Mouse (Mus musculus) Patski (cell line): ENCODE measurements at regions not wholly inside any gene's neighbourhood (a gene's known extent, or its start where the extent isn't known, plus 50 kb on each side); places are given as distances from the start of the nearest gene placed in this dataset.

Experiments used
- ATAC-seq: fragments of 100-300 bp; one replicate; pipeline ENCODE4 v1.8.0; 2021
- CTCF ChIA-PET: fragments of 350-600 bp; sonication (Branson Sonifier 250); formaldehyde crosslinking; loops from one replicate; lab custom pipeline; 2022; ENCODE audit warnings: inconsistent platforms; lab: Charles Lee
- POLR2A ChIA-PET: fragments of 350-600 bp; sonication (Branson Sonifier 250); formaldehyde crosslinking; loops from one replicate; lab custom pipeline; 2022; ENCODE audit warnings: antibody characterized with exemption, inconsistent platforms; lab: Charles Lee
- DNase-seq: peaks from one replicate; pipeline ENCODE4 v3.0.0-alpha.2; 2011; ENCODE audit warnings: low read depth, low spot score
- H3K27me3 ChIP-seq: fragments of 371-371 bp; one replicate; pipeline ENCODE4 v1.5.1; 2021
- CTCF ChIP-seq: fragments of 100-300 bp; IDR thresholded peaks from one replicate; pipeline ENCODE4 v1.5.1; 2021
- in situ Hi-C: fragments of 300-500 bp; cut with MboI; formaldehyde crosslinking; loops from 3 replicates; pipeline ENCODE4 v1.11.1; 2018; ENCODE audit warnings: low pct_unique_long_range_greater_than_20kb, mixed read lengths

DNA sequence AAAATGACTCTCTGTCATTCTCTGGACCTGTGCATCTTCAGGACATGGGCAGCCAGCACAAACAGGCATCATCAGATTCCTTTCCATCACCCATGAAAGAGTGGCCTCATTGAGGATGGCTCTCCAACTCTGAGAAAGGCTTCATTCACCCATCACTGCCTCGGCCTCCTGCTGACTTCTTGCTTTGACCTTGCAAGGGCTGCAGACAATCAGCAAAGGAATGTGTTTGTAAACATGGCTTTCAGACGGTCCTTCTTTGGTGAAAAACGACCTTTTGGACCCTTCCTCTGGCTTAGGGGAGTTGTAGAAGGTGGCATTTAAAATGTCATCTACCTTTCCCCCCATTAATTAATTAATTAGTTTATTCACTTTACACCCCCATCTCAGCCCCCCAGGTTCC is 134.3 kb downstream of the Moxd1 start:
- no peak for DNase-seq
- ChIA-PET CTCF (interaction anchor here (1.1 kb wide), 1 partner anchor 46 kb away, joined by 4 read pairs; no protein-coding TSS in a partner anchor), POLR2A (no interaction called here)
- in situ Hi-C loops = no loop called here
- ATAC-seq = no peak
- H3K27me3 ChIP-seq = no peaks in the 10 kb centered on the region
- TF ChIP-seq CTCF = no peak

GRCm38 (mm10) chr10:24361424-24361823 is 138.1 kb downstream of the Moxd1 start:
- ChIA-PET POLR2A (interaction anchor here (0.6 kb wide), 1 partner anchor 46 kb away, joined by 5 read pairs; no protein-coding TSS in a partner anchor), CTCF (no interaction called here)
- no peaks in the 10 kb centered on the region for H3K27me3 ChIP-seq
- ATAC-seq (no peak), DNase-seq (no peak)
- in situ Hi-C loops = no loop called here
- TF ChIP-seq CTCF = no peak

DNA sequence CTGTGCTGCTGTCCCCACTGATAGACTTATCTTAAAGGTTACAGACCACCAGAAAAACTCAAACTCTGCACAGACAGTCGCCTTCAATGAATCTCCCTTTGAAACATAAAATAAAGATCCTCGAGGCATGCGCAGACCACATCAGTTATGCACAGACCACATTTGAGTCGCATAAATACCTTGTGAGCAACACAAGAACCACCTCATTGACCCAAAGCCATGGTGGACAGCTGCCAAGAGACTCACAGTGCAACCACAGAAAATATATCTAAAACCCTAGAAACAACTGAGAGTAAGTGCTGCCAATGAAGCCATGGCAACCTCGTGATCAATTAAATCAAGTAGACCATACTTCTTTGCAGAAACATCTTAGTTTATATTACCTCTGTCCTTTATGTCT is 142.1 kb downstream of the Moxd1 start:
- CTCF ChIA-PET = no interaction called here
- H3K27me3 ChIP-seq = no peaks in the 10 kb centered on the region
- DNase-seq (no peak), ATAC-seq (peak; percentile 44)
- POLR2A ChIA-PET = no interaction called here
- in situ Hi-C loops = no loop called here
- no peak for TF ChIP-seq CTCF

GRCm38 (mm10) chr10:24367010-24367409 is 143.7 kb downstream of the Moxd1 start:
- TF ChIP-seq CTCF = no peak

GRCm38 (mm10) chr10:24373957-24374356 is 150.6 kb downstream of the Moxd1 start:
- CTCF ChIA-PET = no interaction called here
- no peaks in the 10 kb centered on the region for H3K27me3 ChIP-seq
- ATAC-seq = peak; percentile 76
- TF ChIP-seq CTCF = no peak
- in situ Hi-C loops = no loop called here
- POLR2A ChIA-PET = no interaction called here
- DNase-seq = peak; percentile 76

More at GRCm38 (mm10) chr10:24367010-24367409, 143.7 kb downstream of the Moxd1 start:
- ATAC-seq = no peak
- ChIA-PET POLR2A (no interaction called here), CTCF (interaction anchor here (0.8 kb wide), 1 partner anchor 21 kb away, joined by 3 read pairs; no protein-coding TSS in a partner anchor)
- no peaks in the 10 kb centered on the region for H3K27me3 ChIP-seq
- in situ Hi-C loops = no loop called here
- no peak for DNase-seq

DNA sequence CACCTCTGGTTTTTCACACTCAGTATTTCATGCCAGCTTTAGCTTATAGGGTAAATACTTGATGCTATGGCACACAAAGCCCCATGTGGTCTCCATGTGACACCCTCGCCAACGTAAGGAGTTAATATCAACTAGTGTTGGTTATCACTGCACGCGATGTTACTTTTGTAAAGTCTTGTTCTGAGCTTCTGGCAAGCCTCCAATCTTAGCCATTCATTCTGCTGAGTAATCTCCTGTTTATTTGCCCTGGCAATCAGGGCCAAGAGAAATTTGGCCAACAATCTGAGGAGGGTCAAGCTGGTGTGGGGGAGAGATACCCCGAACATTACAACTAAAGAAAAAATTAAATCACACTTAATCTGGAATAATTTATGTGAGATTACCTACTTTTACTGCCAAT is 156.0 kb downstream of the Moxd1 start:
- TF ChIP-seq CTCF = no peak
- ChIA-PET CTCF (interaction anchor here (1.1 kb wide), 1 partner anchor 243 kb away, joined by 5 read pairs; no protein-coding TSS in a partner anchor), POLR2A (no interaction called here)
- ATAC-seq (no peak), DNase-seq (no peak)
- no peaks in the 10 kb centered on the region for H3K27me3 ChIP-seq
- in situ Hi-C loops = no loop called here

DNA sequence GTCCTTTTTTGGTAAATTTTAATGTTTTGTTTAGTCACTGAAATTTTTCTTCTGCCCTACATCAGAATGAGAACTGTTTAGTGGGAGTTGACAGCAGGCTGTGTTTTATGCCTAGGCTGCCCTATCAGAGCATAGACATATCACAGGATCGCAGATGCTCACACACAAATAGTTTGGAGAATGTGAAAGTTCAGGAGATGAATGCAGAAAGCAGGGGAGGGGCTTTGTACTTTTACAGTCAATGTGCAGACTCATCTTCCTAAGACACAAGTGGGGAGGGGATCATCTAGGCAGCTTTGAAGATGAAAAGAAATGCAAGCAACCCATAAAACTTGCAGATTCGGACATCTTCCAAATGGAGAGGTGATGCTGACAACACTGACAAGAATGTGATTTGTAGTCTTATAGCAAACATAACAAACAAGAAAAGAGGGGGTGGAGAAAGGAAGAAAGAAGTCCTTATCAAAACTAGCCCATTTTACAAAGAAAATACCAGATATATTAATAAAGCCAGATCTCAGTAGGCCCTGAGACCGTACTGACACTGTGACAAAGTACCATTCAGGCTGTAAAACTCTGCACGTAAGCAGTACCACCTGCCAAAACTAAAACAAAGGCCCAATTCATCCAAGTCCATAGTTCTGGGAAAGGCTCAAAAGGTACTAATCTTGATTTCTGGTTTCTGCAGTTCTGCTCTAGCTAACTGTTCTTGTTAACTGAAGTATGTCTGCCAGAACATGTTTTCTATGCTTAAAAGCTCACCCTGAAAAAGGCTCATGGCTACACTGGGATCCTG is 157.4 kb downstream of the Moxd1 start:
- TF ChIP-seq CTCF = no peak
- no peaks in the 10 kb centered on the region for H3K27me3 ChIP-seq
- in situ Hi-C loops = no loop called here
- CTCF ChIA-PET = no interaction called here
- DNase-seq (no peak), ATAC-seq (no peak)
- POLR2A ChIA-PET = no interaction called here

- in situ Hi-C loops = no loop called here
- DNase-seq (no peak), ATAC-seq (no peak)
- POLR2A ChIA-PET = interaction anchor here (1.4 kb wide), 1 partner anchor 12 kb away, joined by 5 read pairs; no protein-coding TSS in a partner anchor
- CTCF ChIA-PET = interaction anchor here (0.7 to 2.3 kb wide), 6 partner anchors 9 to 240 kb away, joined by 3 to 5 read pairs (median 3); no protein-coding TSS in a partner anchor
- H3K27me3 ChIP-seq = no peaks in the 10 kb centered on the region
- peak; percentile 57 for TF ChIP-seq CTCF
Measured at GRCm38 (mm10) chr10:24381917-24382316, 158.6 kb downstream of the Moxd1 start.

- in situ Hi-C loops = no loop called here
Measured at GRCm38 (mm10) chr10:24384061-24384460, 160.7 kb downstream of the Moxd1 start.

DNA sequence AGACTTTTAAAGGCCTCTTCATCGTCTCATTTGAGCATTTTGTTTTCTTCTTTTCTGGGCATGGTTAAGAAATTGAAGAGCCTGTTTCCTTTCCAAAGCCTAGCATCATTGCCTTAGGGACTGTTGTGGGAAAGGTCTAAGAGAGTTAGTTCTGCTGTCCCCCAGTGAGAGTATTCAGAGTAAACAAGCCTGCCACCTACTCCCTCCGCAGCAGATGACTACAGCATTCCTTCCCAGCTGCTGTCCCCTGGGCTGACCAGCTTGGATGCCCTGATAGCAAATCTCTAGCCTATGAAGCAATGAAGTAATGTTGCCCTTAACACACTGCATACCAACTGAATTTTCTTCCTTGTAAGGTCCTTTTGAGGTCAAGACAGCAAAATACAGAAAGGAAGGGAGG is 164.9 kb downstream of the Moxd1 start:
- no peak for TF ChIP-seq CTCF
- H3K27me3 ChIP-seq = no peaks in the 10 kb centered on the region
- DNase-seq (no peak), ATAC-seq (peak; percentile 67)
- CTCF ChIA-PET = interaction anchor here (1.2 kb wide), 1 partner anchor 12 kb away, joined by 3 read pairs; no protein-coding TSS in a partner anchor
- in situ Hi-C loops = no loop called here
- POLR2A ChIA-PET = interaction anchor here (1.0 kb wide), 1 partner anchor 80 kb away, joined by 4 read pairs; no protein-coding TSS in a partner anchor

More at GRCm38 (mm10) chr10:24384061-24384460, 160.7 kb downstream of the Moxd1 start:
- TF ChIP-seq CTCF = no peak
- ChIA-PET CTCF (interaction anchor here (0.8 to 1.0 kb wide), 2 partner anchors 11 to 241 kb away, joined by 3 to 4 read pairs; no protein-coding TSS in a partner anchor), POLR2A (no interaction called here)
- ATAC-seq = no peak
- no peak for DNase-seq
- no peaks in the 10 kb centered on the region for H3K27me3 ChIP-seq

- DNase-seq = no peak
- in situ Hi-C loops = loop anchor here (5.0 kb wide), 2 partner anchors 101 to 196 kb away; no protein-coding TSS in a partner anchor
- H3K27me3 ChIP-seq = no peaks in the 10 kb centered on the region
- CTCF ChIA-PET = interaction anchor here (1.6 kb wide), 1 partner anchor 9 kb away, joined by 5 read pairs; no protein-coding TSS in a partner anchor
- POLR2A ChIA-PET = no interaction called here
- TF ChIP-seq CTCF = no peak
- ATAC-seq = no peak
Measured at GRCm38 (mm10) chr10:24391039-24391438, 167.7 kb downstream of the Moxd1 start.
